Mouse (Mus musculus) small intestine, adult 2 months (tissue): Measurements from ENCODE around the gene Kif5a.

Experiments used
- CTCF ChIP-seq: fragments of 200-500 bp; IDR thresholded peaks from 2 replicates; pipeline ENCODE4 v1.5.1; 2012; ENCODE audit warnings: low read depth, mild to moderate bottlenecking, control low read depth, inconsistent platforms, low read length, moderate library complexity, mixed read lengths; ENCODE audit not compliant: insufficient replicate concordance, insufficient read length; ENCODE audit errors: extremely low read depth
- POLR2A ChIP-seq: fragments of 200-500 bp; IDR thresholded peaks from 2 replicates; pipeline ENCODE4 v1.6.1; 2012; ENCODE audit warnings: low read depth, mild to moderate bottlenecking, control low read depth, inconsistent platforms, low read length, moderate library complexity

- TF ChIP-seq CTCF (no peak), POLR2A (no peak)
Measured at GRCm38 (mm10) chr10:127303136-127303535, 40.0 kb upstream of the Kif5a start.
